Mouse (Mus musculus) telencephalon, adult 2 months (tissue): ENCODE measurements around the gene Plcb3.

Source experiments
- DNase-seq: peaks from one replicate; pipeline ENCODE4 v3.0.0-alpha.2; 2011; ENCODE audit warnings: low read depth, low spot score

The Plcb3 gene

GRCm38 (mm10) chr19:6970460-6971085 is 5.7 kb downstream of the Plcb3 start:
- DNase-seq = no peak

- DNase-seq = no peak
These were observed 6.4 kb downstream of the Plcb3 start for GRCm38 (mm10) chr19:6969665-6970381.

GRCm38 (mm10) chr19:6969291-6969664 is 7.0 kb downstream of the Plcb3 start:
- no peak for DNase-seq

- DNase-seq = no peak
These were observed 7.6 kb downstream of the Plcb3 start for GRCm38 (mm10) chr19:6968491-6969271.

GRCm38 (mm10) chr19:6956461-6956860 is 19.8 kb downstream of the Plcb3 start:
- no peak for DNase-seq

- no peak for DNase-seq
These were observed 20.8 kb downstream of the Plcb3 start for GRCm38 (mm10) chr19:6955424-6955823.

- DNase-seq = no peak
These were observed 22.2 kb downstream of the Plcb3 start for GRCm38 (mm10) chr19:6954046-6954445.

- no peak for DNase-seq
These were observed 23.6 kb downstream of the Plcb3 start for GRCm38 (mm10) chr19:6952712-6953037.

- no peak for DNase-seq
These were observed 24.1 kb downstream of the Plcb3 start for GRCm38 (mm10) chr19:6951994-6952711.

GRCm38 (mm10) chr19:6951381-6951968 is 24.8 kb downstream of the Plcb3 start:
- peak; percentile 95 for DNase-seq

- peak; percentile 76 for DNase-seq
These were observed 25.6 kb downstream of the Plcb3 start for GRCm38 (mm10) chr19:6950613-6951153.

- DNase-seq = no peak
These were observed 26.3 kb downstream of the Plcb3 start for GRCm38 (mm10) chr19:6949951-6950350.

GRCm38 (mm10) chr19:6949532-6949931 is 26.7 kb downstream of the Plcb3 start:
- DNase-seq = no peak

- DNase-seq = no peak
These were observed 28.1 kb downstream of the Plcb3 start for GRCm38 (mm10) chr19:6948186-6948585.

- no peak for DNase-seq
These were observed 28.5 kb downstream of the Plcb3 start for GRCm38 (mm10) chr19:6947742-6948141.

GRCm38 (mm10) chr19:6943709-6944108 is 32.6 kb downstream of the Plcb3 start:
- no peak for DNase-seq

GRCm38 (mm10) chr19:6942764-6943163 is 33.5 kb downstream of the Plcb3 start:
- DNase-seq = no peak

GRCm38 (mm10) chr19:6942249-6942691 is 34.0 kb downstream of the Plcb3 start, which contains the start of gene Gpr137:
TSS of gene Gpr137 (minus strand) at chr19:6942480.
- peak; percentile 89 for DNase-seq

- DNase-seq = peak; percentile 84
These were observed 34.7 kb downstream of the Plcb3 start, which contains the start of gene Bad for GRCm38 (mm10) chr19:6941372-6942248. TSS of gene Bad (plus strand) at chr19:6941861.
